Mouse (Mus musculus) neural tube, embryonic 14.5 days (tissue): Measurements from ENCODE around the gene Mtf2. TPM values are rescaled to one million over a fixed set of nuclear protein-coding genes. Genes with fewer than 3 reads are reported as not detected.
"Not testable (repeated sequence)": the region's sequence is repeated elsewhere in the genome, so short reads cannot be mapped to it uniquely, and the experiment has no call there.

ENCODE experiments used
- ATAC-seq: fragments of 200-750 bp; cut with Nextera tagmentation; 2 replicates; pipeline ENCODE4 v1.8.0; 2017; ENCODE audit warnings: low read depth, mild to moderate bottlenecking, moderate TSS enrichment, moderate library complexity
- H3K27ac ChIP-seq: fragments of 300-500 bp; sonication (generic); 2 replicates; pipeline ENCODE4 v1.5.1; 2014; ENCODE audit warnings: low read depth, mild to moderate bottlenecking, control low read depth, low read length, moderate library complexity, mixed read lengths
- H3K27me3 ChIP-seq: fragments of 300-500 bp; sonication (generic); 2 replicates; pipeline ENCODE4 v1.6.1; 2014; ENCODE audit warnings: low read length; ENCODE audit not compliant: control insufficient read depth, insufficient read depth
- H3K36me3 ChIP-seq: fragments of 300-500 bp; sonication (generic); 2 replicates; pipeline ENCODE4 v1.6.1; 2014; ENCODE audit warnings: low read length, mixed read lengths; ENCODE audit not compliant: control insufficient read depth, insufficient read depth
- H3K4me1 ChIP-seq: fragments of 300-500 bp; sonication (generic); 2 replicates; pipeline ENCODE4 v1.6.1; 2014; ENCODE audit warnings: low read length; ENCODE audit not compliant: control insufficient read depth, insufficient read depth
- H3K4me2 ChIP-seq: fragments of 300-500 bp; sonication (generic); 2 replicates; pipeline ENCODE4 v1.6.1; 2014; ENCODE audit warnings: mild to moderate bottlenecking, low read depth, low read length, control low read depth
- H3K4me3 ChIP-seq: fragments of 300-500 bp; sonication (generic); 2 replicates; pipeline ENCODE4 v1.5.1; 2014; ENCODE audit warnings: low read depth, low read length, control low read depth, mixed read lengths
- H3K9ac ChIP-seq: fragments of 300-500 bp; sonication (generic); replicated peaks from 2 replicates; pipeline ENCODE4 v1.6.1; 2014; ENCODE audit warnings: low read depth, mild to moderate bottlenecking, control low read depth, low read length, mixed read lengths
- H3K9me3 ChIP-seq: fragments of 300-500 bp; sonication (generic); 2 replicates; pipeline ENCODE4 v1.6.1; 2016; ENCODE audit warnings: low read length; ENCODE audit not compliant: control insufficient read depth
- WGBS: fragments of 180-500 bp; shearing (Covaris S2); extraction: QIAGEN DNeasy Blood & Tissue Kit; methylation state at CpG from one replicate; pipeline ENCODE4 v1.1.7; 2014; 5-methylcytosine and 5-hydroxymethylcytosine counted together
- polyA plus RNA-seq: library from polyadenylated mRNA; unstranded; fragments of >200 nt; fragmentation: Nextera tagmentation; extraction: Ambion mirVana; gene quantifications from 2 replicates; pipeline ENCODE4 v1.2.1, GENCODE M21; 2014

Gene Mtf2
- polyA plus RNA-seq, 1 experiment from 2014 or later: 87.2 TPM

- Histone ChIP-seq H3K27ac (no peak overlapping the region), H3K9ac (no peak overlapping the region), H3K4me1 (no peaks in the 10 kb centered on the region), H3K9me3 (no peaks in the 10 kb centered on the region), H3K4me3 (no peak overlapping the region), H3K4me2 (no peak overlapping the region), H3K36me3 (no peaks in the 10 kb centered on the region), H3K27me3 (no peaks in the 10 kb centered on the region)
- ATAC-seq: peak; percentile 85
- WGBS: 5% methylated on average over 2 of the region's 2 CpGs
Measured at GRCm38 (mm10) chr5:108035523-108035922, 30.0 kb upstream of the Mtf2 start.

GRCm38 (mm10) chr5:108042061-108042460 is 23.4 kb upstream of the Mtf2 start:
- no peak overlapping the region for H3K9ac ChIP-seq
- no peaks in the 10 kb centered on the region for H3K27me3 ChIP-seq
- H3K4me3 ChIP-seq: no peak overlapping the region
- 87% methylated on average over 5 of the region's 5 CpGs for WGBS
- H3K36me3 ChIP-seq: no peaks in the 10 kb centered on the region
- ATAC-seq: no peak
- H3K4me2 ChIP-seq: no peak overlapping the region
- H3K27ac ChIP-seq: no peak overlapping the region
- H3K9me3 ChIP-seq: no peaks in the 10 kb centered on the region
- no peaks in the 10 kb centered on the region for H3K4me1 ChIP-seq

- no peak for ATAC-seq
- WGBS: 74% methylated on average over 1 of the region's 1 CpGs
Measured at GRCm38 (mm10) chr5:108043908-108044307, 21.6 kb upstream of the Mtf2 start.

GRCm38 (mm10) chr5:108049711-108050268 is 15.7 kb upstream of the Mtf2 start:
- 1% methylated on average over 3 of the region's 3 CpGs for WGBS
- Histone ChIP-seq H3K4me1 (no peaks in the 10 kb centered on the region), H3K9ac (no peak overlapping the region), H3K36me3 (no peaks in the 10 kb centered on the region), H3K27ac (no peak overlapping the region), H3K4me3 (no peak overlapping the region), H3K9me3 (no peaks in the 10 kb centered on the region), H3K27me3 (no peaks in the 10 kb centered on the region), H3K4me2 (no peak overlapping the region)
- no peak for ATAC-seq

More at GRCm38 (mm10) chr5:108043908-108044307, 21.6 kb upstream of the Mtf2 start:
- Histone ChIP-seq H3K9me3 (no peaks in the 10 kb centered on the region), H3K36me3 (no peaks in the 10 kb centered on the region), H3K4me3 (no peak overlapping the region), H3K9ac (no peak overlapping the region), H3K27me3 (no peaks in the 10 kb centered on the region), H3K27ac (no peak overlapping the region), H3K4me1 (no peaks in the 10 kb centered on the region), H3K4me2 (no peak overlapping the region)

GRCm38 (mm10) chr5:108051026-108051425 is 14.4 kb upstream of the Mtf2 start:
- Histone ChIP-seq H3K4me1 (no peaks in the 10 kb centered on the region), H3K27me3 (no peaks in the 10 kb centered on the region)

GRCm38 (mm10) chr5:108051727-108052126 is 13.7 kb upstream of the Mtf2 start:
- H3K4me3 ChIP-seq, H3K4me2 ChIP-seq, H3K4me1 ChIP-seq, H3K27me3 ChIP-seq, H3K9ac ChIP-seq, H3K27ac ChIP-seq, H3K36me3 ChIP-seq, ATAC-seq, H3K9me3 ChIP-seq: not testable (repeated sequence)
- WGBS: 93% methylated on average over 9 of the region's 9 CpGs

More at GRCm38 (mm10) chr5:108051026-108051425, 14.4 kb upstream of the Mtf2 start:
- H3K27ac ChIP-seq: no peak overlapping the region
- WGBS: 86% methylated on average over 2 of the region's 2 CpGs
- no peak for ATAC-seq
- H3K36me3 ChIP-seq: no peaks in the 10 kb centered on the region
- no peak overlapping the region for H3K4me2 ChIP-seq
- H3K4me3 ChIP-seq: no peak overlapping the region
- H3K9me3 ChIP-seq: no peaks in the 10 kb centered on the region
- no peak overlapping the region for H3K9ac ChIP-seq

- ATAC-seq: no peak
- H3K4me1 ChIP-seq: no peaks in the 10 kb centered on the region
- H3K27me3 ChIP-seq: no peaks in the 10 kb centered on the region
- H3K4me2 ChIP-seq: no peak overlapping the region
- H3K4me3 ChIP-seq: no peak overlapping the region
- 92% methylated on average over 1 of the region's 1 CpGs for WGBS
- no peak overlapping the region for H3K9ac ChIP-seq
- H3K27ac ChIP-seq: no peak overlapping the region
- H3K9me3 ChIP-seq: no peaks in the 10 kb centered on the region
- H3K36me3 ChIP-seq: no peaks in the 10 kb centered on the region
Measured at GRCm38 (mm10) chr5:108052200-108052599, 13.3 kb upstream of the Mtf2 start.

GRCm38 (mm10) chr5:108053566-108053965 is 11.9 kb upstream of the Mtf2 start:
- H3K4me3 ChIP-seq: no peak overlapping the region
- H3K4me2 ChIP-seq: no peak overlapping the region
- no peak overlapping the region for H3K27ac ChIP-seq
- no peak for ATAC-seq
- H3K9ac ChIP-seq: no peak overlapping the region
- no peaks in the 10 kb centered on the region for H3K4me1 ChIP-seq
- H3K9me3 ChIP-seq: no peaks in the 10 kb centered on the region
- no peaks in the 10 kb centered on the region for H3K36me3 ChIP-seq
- WGBS: 93% methylated on average over 6 of the region's 6 CpGs
- H3K27me3 ChIP-seq: no peaks in the 10 kb centered on the region

GRCm38 (mm10) chr5:108060413-108060812 is 5.1 kb upstream of the Mtf2 start:
- H3K4me2 ChIP-seq: no peak overlapping the region
- no peak overlapping the region for H3K4me3 ChIP-seq
- H3K27me3 ChIP-seq: no peaks in the 10 kb centered on the region
- H3K4me1 ChIP-seq: no peaks in the 10 kb centered on the region
- H3K36me3 ChIP-seq: no peaks in the 10 kb centered on the region
- no peaks in the 10 kb centered on the region for H3K9me3 ChIP-seq
- no peak for ATAC-seq
- no peak overlapping the region for H3K27ac ChIP-seq
- WGBS: 96% methylated on average over 9 of the region's 9 CpGs
- H3K9ac ChIP-seq: no peak overlapping the region
